Mouse (Mus musculus): ENCODE measurements around the gene Syt1. TPM values are rescaled to one million over a fixed set of nuclear protein-coding genes. Genes with fewer than 3 reads are reported as not detected.

The Syt1 gene
- polyA plus RNA-seq, 2 experiments: 0.84 to 1.1 TPM

DNA sequence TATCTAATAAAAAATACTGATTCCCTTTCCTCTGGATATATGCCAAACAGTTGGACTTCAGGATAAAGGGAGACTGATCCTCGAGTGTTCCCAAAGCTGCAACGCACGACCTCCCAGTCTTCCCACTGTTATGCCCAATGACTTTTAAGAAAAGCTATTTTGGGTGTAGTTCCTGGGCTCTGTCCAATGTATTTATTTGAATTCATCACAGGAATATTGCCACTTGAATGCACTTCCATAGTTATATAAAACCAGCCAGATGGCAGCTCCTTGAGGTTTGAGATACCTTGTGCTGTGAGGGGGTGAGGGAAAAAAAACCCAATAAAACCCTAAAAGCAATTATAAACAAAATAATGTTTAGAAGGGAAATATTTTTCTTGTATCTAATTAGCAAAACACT lies 285.9 kb downstream of the Syt1 start:
- DNase-seq (ENCODE audit: low spot score) (no peak), ATAC-seq (ENCODE audit: low FRiP score, low read depth) (no peak)
- WGBS: 74% methylated on average over 3 of the region's 3 CpGs
- Histone ChIP-seq H3K4me1 (ENCODE audit: control insufficient read depth, insufficient read depth, low read length) (no peaks in the 10 kb centered on the region), H3K4me2 (replicated peaks; ENCODE audit: low read depth, low read length, severe bottlenecking) (no peak overlapping the region), H3K36me3 (ENCODE audit: control insufficient read depth, insufficient read depth, low read length) (no peaks in the 10 kb centered on the region), H3K27me3 (ENCODE audit: control insufficient read depth, insufficient read depth, low read length) (no peaks in the 10 kb centered on the region), H3K9ac (ENCODE audit: low read depth, low read length, severe bottlenecking) (no peak overlapping the region), H3K27ac (replicated peaks; ENCODE audit: low read depth, low read length) (no peak overlapping the region), H3K4me3 (replicated peaks; ENCODE audit: low read length) (no peak overlapping the region), H3K9me3 (ENCODE audit: control insufficient read depth, low read length) (no peaks in the 10 kb centered on the region)
- TF ChIP-seq POLR2A (IDR thresholded peaks at IDR 0.05; ENCODE audit: borderline replicate concordance, extremely low read depth, insufficient read depth, insufficient read length): no peak

DNA sequence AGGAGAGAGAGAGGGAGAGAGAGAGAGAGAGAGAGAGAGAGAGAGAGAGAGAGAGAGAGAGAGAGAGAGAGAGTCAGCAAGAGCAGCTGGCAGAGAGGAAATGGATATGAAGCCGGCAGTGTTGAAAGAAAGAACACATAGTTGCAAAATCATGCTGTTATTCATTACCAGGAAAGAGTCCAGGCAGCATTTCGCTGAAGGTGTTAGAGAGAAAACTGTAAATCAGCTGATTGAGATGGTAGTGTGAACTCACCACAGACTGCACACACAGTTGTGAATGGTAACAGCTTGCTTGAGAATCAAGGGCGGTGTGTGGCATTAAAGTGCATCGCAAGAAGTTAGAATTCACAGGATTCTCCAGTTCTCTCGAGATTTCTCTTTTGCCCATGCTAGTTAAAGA lies 300.3 kb downstream of the Syt1 start:
- H3K27me3 ChIP-seq (ENCODE audit: control insufficient read depth, insufficient read depth, low read length): no peaks in the 10 kb centered on the region
- H3K4me1 ChIP-seq (ENCODE audit: control insufficient read depth, insufficient read depth, low read length): no peaks in the 10 kb centered on the region
- 53% methylated on average over 5 of the region's 5 CpGs for WGBS
- no peak for TF ChIP-seq POLR2A (IDR thresholded peaks at IDR 0.05; ENCODE audit: borderline replicate concordance, extremely low read depth, insufficient read depth, insufficient read length)
- no peak for DNase-seq (ENCODE audit: low spot score)
- H3K4me2 ChIP-seq (replicated peaks; ENCODE audit: low read depth, low read length, severe bottlenecking): no peak overlapping the region
- H3K36me3 ChIP-seq (ENCODE audit: control insufficient read depth, insufficient read depth, low read length): no peaks in the 10 kb centered on the region
- H3K9ac ChIP-seq (ENCODE audit: low read depth, low read length, severe bottlenecking): no peak overlapping the region
- H3K9me3 ChIP-seq (ENCODE audit: control insufficient read depth, low read length): no peaks in the 10 kb centered on the region
- H3K4me3 ChIP-seq (replicated peaks; ENCODE audit: low read length): no peak overlapping the region
- no peak for ATAC-seq (ENCODE audit: low FRiP score, low read depth)
- H3K27ac ChIP-seq (replicated peaks; ENCODE audit: low read depth, low read length): no peak overlapping the region

DNA sequence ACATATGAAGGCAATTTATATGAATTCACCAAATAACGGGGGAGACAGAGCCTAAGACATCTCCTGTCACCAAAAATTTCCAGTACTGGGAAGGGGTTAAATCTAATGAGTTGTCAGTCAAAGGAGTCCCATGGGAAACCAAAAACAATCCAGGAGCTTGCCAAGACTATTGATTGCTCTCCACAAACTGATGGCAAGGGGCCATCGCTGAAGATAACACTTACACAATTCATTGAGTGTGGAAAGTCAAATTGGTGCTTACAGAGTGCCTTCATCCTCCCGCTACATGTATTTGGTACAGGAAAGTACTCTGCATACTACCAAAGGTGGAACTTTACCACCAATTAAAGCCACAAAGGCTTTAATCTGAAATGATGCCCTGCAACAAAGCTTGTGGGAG lies 305.1 kb downstream of the Syt1 start:
- H3K4me3 ChIP-seq (replicated peaks; ENCODE audit: low read length): no peak overlapping the region

DNA sequence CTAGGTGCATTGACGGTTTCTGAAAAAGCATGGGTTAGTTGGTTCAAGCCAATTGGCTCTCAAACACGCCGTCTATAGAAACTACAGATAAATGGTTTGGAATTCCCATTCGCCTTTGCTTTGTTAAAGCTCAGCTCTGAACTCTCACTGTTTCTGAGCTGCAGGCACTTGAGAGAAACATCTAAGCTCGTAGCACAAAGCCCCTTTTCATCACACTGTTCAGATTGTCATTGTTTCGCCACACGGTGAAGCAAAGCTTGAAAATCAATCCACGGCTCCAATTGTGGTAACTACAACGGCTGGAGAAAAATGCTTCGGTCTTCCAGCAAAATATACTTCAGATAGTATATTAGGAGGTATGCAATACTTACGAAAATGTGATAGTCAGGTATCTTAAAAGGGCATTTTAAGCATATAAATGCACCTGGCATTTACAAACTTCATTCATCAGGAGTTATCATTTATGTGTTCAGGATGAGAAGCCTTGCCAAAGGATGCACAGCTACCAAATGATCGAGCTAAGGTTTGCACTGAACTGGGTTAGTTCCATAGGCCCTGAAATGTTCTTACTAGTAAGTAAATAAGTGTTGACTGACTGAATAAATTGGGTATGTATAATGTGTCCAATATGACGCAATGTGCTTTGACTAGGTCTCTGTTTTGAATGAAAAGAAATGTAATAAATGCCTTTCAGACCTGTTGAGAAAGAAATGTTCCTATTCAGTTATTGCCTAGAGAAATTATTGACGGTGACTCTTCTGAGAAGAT lies 309.2 kb downstream of the Syt1 start:
- no peak for TF ChIP-seq POLR2A (IDR thresholded peaks at IDR 0.05; ENCODE audit: borderline replicate concordance, extremely low read depth, insufficient read depth, insufficient read length)
- H3K36me3 ChIP-seq (ENCODE audit: control insufficient read depth, insufficient read depth, low read length): no peaks in the 10 kb centered on the region
- H3K27ac ChIP-seq (replicated peaks; ENCODE audit: low read depth, low read length): no peak overlapping the region
- H3K4me2 ChIP-seq (replicated peaks; ENCODE audit: low read depth, low read length, severe bottlenecking): no peak overlapping the region
- no peaks in the 10 kb centered on the region for H3K9me3 ChIP-seq (ENCODE audit: control insufficient read depth, low read length)
- no peaks in the 10 kb centered on the region for H3K27me3 ChIP-seq (ENCODE audit: control insufficient read depth, insufficient read depth, low read length)
- 89% methylated on average over 14 of the region's 14 CpGs for WGBS
- H3K4me3 ChIP-seq (replicated peaks; ENCODE audit: low read length): no peak overlapping the region
- ATAC-seq (ENCODE audit: low FRiP score, low read depth) (no peak), DNase-seq (ENCODE audit: low spot score) (no peak)
- no peaks in the 10 kb centered on the region for H3K4me1 ChIP-seq (ENCODE audit: control insufficient read depth, insufficient read depth, low read length)
- H3K9ac ChIP-seq (ENCODE audit: low read depth, low read length, severe bottlenecking): no peak overlapping the region

More for the DNA sequence above, 305.1 kb downstream of the Syt1 start:
- 87% methylated on average over 3 of the region's 3 CpGs for WGBS
- Histone ChIP-seq H3K9me3 (ENCODE audit: control insufficient read depth, low read length) (no peaks in the 10 kb centered on the region), H3K27ac (replicated peaks; ENCODE audit: low read depth, low read length) (no peak overlapping the region), H3K4me2 (replicated peaks; ENCODE audit: low read depth, low read length, severe bottlenecking) (no peak overlapping the region), H3K27me3 (ENCODE audit: control insufficient read depth, insufficient read depth, low read length) (no peaks in the 10 kb centered on the region), H3K36me3 (ENCODE audit: control insufficient read depth, insufficient read depth, low read length) (no peaks in the 10 kb centered on the region), H3K4me1 (ENCODE audit: control insufficient read depth, insufficient read depth, low read length) (no peaks in the 10 kb centered on the region), H3K9ac (ENCODE audit: low read depth, low read length, severe bottlenecking) (no peak overlapping the region)
- DNase-seq (ENCODE audit: low spot score) (no peak), ATAC-seq (ENCODE audit: low FRiP score, low read depth) (no peak)
- TF ChIP-seq POLR2A (IDR thresholded peaks at IDR 0.05; ENCODE audit: borderline replicate concordance, extremely low read depth, insufficient read depth, insufficient read length): no peak

DNA sequence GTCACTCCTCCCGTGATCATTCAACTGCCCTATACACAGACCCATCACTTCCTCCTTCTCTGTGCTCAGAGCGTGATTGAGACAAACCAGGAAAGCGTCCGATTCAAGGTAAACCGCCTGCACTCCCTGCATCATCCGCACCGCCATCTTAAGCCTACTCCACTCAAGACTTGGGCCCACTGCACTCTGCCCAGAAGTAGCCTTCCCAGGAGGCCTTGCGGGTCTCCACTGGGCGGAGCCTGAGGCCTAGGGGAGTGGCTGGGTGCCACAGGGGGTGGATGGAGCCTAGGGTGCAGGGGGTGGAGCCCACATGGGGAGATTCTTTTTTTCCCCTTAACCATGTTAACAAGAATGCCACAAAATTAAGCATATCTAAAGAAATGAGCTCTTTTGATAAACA lies 310.8 kb downstream of the Syt1 start, which contains the start of gene Gm5136:
TSS of gene Gm5136 (minus strand) at position 215 of the 400 bp plus-strand sequence.
- H3K9me3 ChIP-seq (ENCODE audit: control insufficient read depth, low read length): no peaks in the 10 kb centered on the region
- DNase-seq (ENCODE audit: low spot score) (no peak), ATAC-seq (ENCODE audit: low FRiP score, low read depth) (no peak)
- WGBS: 96% methylated on average over 9 of the region's 9 CpGs
- H3K27me3 ChIP-seq (ENCODE audit: control insufficient read depth, insufficient read depth, low read length): no peaks in the 10 kb centered on the region
- H3K4me2 ChIP-seq (replicated peaks; ENCODE audit: low read depth, low read length, severe bottlenecking): no peak within 1 kb of the TSS
- no peak within 1 kb of the TSS for H3K27ac ChIP-seq (replicated peaks; ENCODE audit: low read depth, low read length)
- no peak within 1 kb of the TSS for H3K9ac ChIP-seq (ENCODE audit: low read depth, low read length, severe bottlenecking)
- H3K36me3 ChIP-seq (ENCODE audit: control insufficient read depth, insufficient read depth, low read length): no peaks in the 10 kb centered on the region
- H3K4me1 ChIP-seq (ENCODE audit: control insufficient read depth, insufficient read depth, low read length): no peaks in the 10 kb centered on the region
- H3K4me3 ChIP-seq (replicated peaks; ENCODE audit: low read length): no peak within 1 kb of the TSS
- TF ChIP-seq POLR2A (IDR thresholded peaks at IDR 0.05; ENCODE audit: borderline replicate concordance, extremely low read depth, insufficient read depth, insufficient read length): no peak
